Mouse (Mus musculus) kidney, adult 2 months (tissue): ENCODE measurements at regions not wholly inside any gene's neighbourhood (a gene's known extent, or its start where the extent isn't known, plus 50 kb on each side); places are given as distances from the start of the nearest gene placed in this dataset.

Experiments used
- DNase-seq: peaks from one replicate; pipeline ENCODE4 v3.0.0; 2021
- H3K27ac ChIP-seq: fragments of 200-500 bp; 2 replicates; pipeline ENCODE4 v1.5.1; 2012; ENCODE audit warnings: low read depth, low read length, control low read depth, inconsistent platforms; ENCODE audit not compliant: insufficient read depth
- H3K27me3 ChIP-seq: fragments of 200-500 bp; replicated peaks from 2 replicates; pipeline ENCODE4 v1.6.1; 2012; ENCODE audit warnings: mild to moderate bottlenecking, moderate library complexity, low read length, inconsistent platforms; ENCODE audit not compliant: control insufficient read depth, insufficient read depth
- H3K36me3 ChIP-seq: fragments of 200-500 bp; 2 replicates; pipeline ENCODE4 v1.6.1; 2012; ENCODE audit warnings: mild to moderate bottlenecking, moderate library complexity, low read length, inconsistent platforms; ENCODE audit not compliant: control insufficient read depth, insufficient read depth
- H3K4me1 ChIP-seq: fragments of 200-500 bp; 2 replicates; pipeline ENCODE4 v1.6.1; 2011; ENCODE audit warnings: low read length; ENCODE audit not compliant: control insufficient read depth, insufficient read depth
- H3K4me3 ChIP-seq: fragments of 200-500 bp; 2 replicates; pipeline ENCODE4 v1.5.1; 2011; ENCODE audit warnings: mild to moderate bottlenecking, low read depth, low read length, control low read depth; ENCODE audit not compliant: insufficient read depth
- CTCF ChIP-seq: fragments of 200-500 bp; conservative IDR thresholded peaks from 2 replicates; pipeline ENCODE4 v1.5.1; 2011; ENCODE audit warnings: low read depth, mild to moderate bottlenecking, control low read depth, low read length, moderate library complexity, mixed read lengths; ENCODE audit not compliant: insufficient read depth, insufficient read length
- POLR2A ChIP-seq: fragments of 200-500 bp; IDR thresholded peaks from one replicate; pipeline ENCODE4 v1.6.1; 2011; ENCODE audit warnings: low read depth, low read length, control low read depth
- WGBS: fragments of 180-500 bp; shearing (Covaris S2); methylation state at CpG from one replicate; pipeline ENCODE4 v1.1.7; 2018; 5-methylcytosine and 5-hydroxymethylcytosine counted together

- H3K4me3 ChIP-seq = no peak overlapping the region
- WGBS = 82% methylated on average over 4 of the region's 4 CpGs
- DNase-seq = no peak
- no peaks in the 10 kb centered on the region for H3K4me1 ChIP-seq
- TF ChIP-seq POLR2A (no peak), CTCF (no peak)
- no peaks in the 10 kb centered on the region for H3K27me3 ChIP-seq
- H3K36me3 ChIP-seq = no peaks in the 10 kb centered on the region
- H3K27ac ChIP-seq = no peak overlapping the region
Measured at GRCm38 (mm10) chr8:8285876-8286275, 375.2 kb downstream of the Efnb2 start.

GRCm38 (mm10) chr8:8274987-8275386 is 386.1 kb downstream of the Efnb2 start:
- Histone ChIP-seq H3K4me1 (no peaks in the 10 kb centered on the region), H3K36me3 (no peaks in the 10 kb centered on the region), H3K27ac (no peak overlapping the region), H3K27me3 (no peaks in the 10 kb centered on the region; the same call in 1 of the 2 replicates), H3K4me3 (no peak overlapping the region)
- 73% methylated on average over 1 of the region's 1 CpGs for WGBS
- TF ChIP-seq POLR2A (no peak), CTCF (no peak)
- no peak for DNase-seq

- 64% methylated on average over 3 of the region's 3 CpGs for WGBS
- no peak overlapping the region for H3K27ac ChIP-seq
- no peaks in the 10 kb centered on the region for H3K36me3 ChIP-seq
- no peaks in the 10 kb centered on the region; the same call in 1 of the 2 replicates for H3K27me3 ChIP-seq
- DNase-seq = no peak
- TF ChIP-seq CTCF = no peak
- TF ChIP-seq POLR2A = no peak
- no peaks in the 10 kb centered on the region for H3K4me1 ChIP-seq
- no peak overlapping the region for H3K4me3 ChIP-seq
Measured at GRCm38 (mm10) chr8:8274211-8274641, 386.8 kb downstream of the Efnb2 start.

- H3K36me3 ChIP-seq = no peaks in the 10 kb centered on the region
- 87% methylated on average over 7 of the region's 7 CpGs for WGBS
- no peaks in the 10 kb centered on the region for H3K27me3 ChIP-seq
Measured at GRCm38 (mm10) chr8:8258855-8259254, 402.2 kb downstream of the Efnb2 start.

GRCm38 (mm10) chr8:8258231-8258638 is 402.8 kb downstream of the Efnb2 start:
- no peak overlapping the region for H3K27ac ChIP-seq
- H3K27me3 ChIP-seq = no peaks in the 10 kb centered on the region
- no peak for DNase-seq
- no peaks in the 10 kb centered on the region for H3K4me1 ChIP-seq
- H3K4me3 ChIP-seq = no peak overlapping the region
- no peaks in the 10 kb centered on the region for H3K36me3 ChIP-seq
- TF ChIP-seq POLR2A = no peak
- TF ChIP-seq CTCF = no peak
- WGBS = 37% methylated on average over 9 of the region's 9 CpGs

More at GRCm38 (mm10) chr8:8258855-8259254, 402.2 kb downstream of the Efnb2 start:
- Histone ChIP-seq H3K27ac (no peak overlapping the region), H3K4me3 (no peak overlapping the region), H3K4me1 (no peaks in the 10 kb centered on the region)
- TF ChIP-seq CTCF (no peak), POLR2A (no peak)
- no peak for DNase-seq

- TF ChIP-seq POLR2A (no peak), CTCF (no peak)
- no peak overlapping the region for H3K4me3 ChIP-seq
- H3K4me1 ChIP-seq = no peaks in the 10 kb centered on the region
- no peaks in the 10 kb centered on the region for H3K27me3 ChIP-seq
- no peak overlapping the region for H3K27ac ChIP-seq
- WGBS = 38% methylated on average over 1 of the region's 1 CpGs
- no peak for DNase-seq
- H3K36me3 ChIP-seq = no peaks in the 10 kb centered on the region
Measured at GRCm38 (mm10) chr8:8256327-8256726, 404.7 kb downstream of the Efnb2 start.

GRCm38 (mm10) chr8:8254446-8254845 is 406.6 kb downstream of the Efnb2 start:
- Histone ChIP-seq H3K27ac (no peak overlapping the region), H3K4me3 (no peak overlapping the region), H3K36me3 (no peaks in the 10 kb centered on the region), H3K27me3 (no peaks in the 10 kb centered on the region), H3K4me1 (no peaks in the 10 kb centered on the region)
- no peak for DNase-seq
- 98% methylated on average over 3 of the region's 3 CpGs for WGBS
- TF ChIP-seq CTCF (no peak), POLR2A (no peak)
